Mouse (Mus musculus) inflammation-experienced regulatory T-cells, adult 6 months (primary cell): ENCODE measurements at regions not wholly inside any gene's neighbourhood (a gene's known extent, or its start where the extent isn't known, plus 50 kb on each side); places are given as distances from the start of the nearest gene placed in this dataset.

Experiments
- ATAC-seq: one replicate; pipeline ENCODE4 v1.8.0; 2017

GRCm38 (mm10) chr2:33981321-33981720, 93.6 kb upstream of the Mvb12b start:
- ATAC-seq = no peak

GRCm38 (mm10) chr2:33980884-33981283, 93.1 kb upstream of the Mvb12b start:
- ATAC-seq = no peak

GRCm38 (mm10) chr2:33979276-33979675, 91.5 kb upstream of the Mvb12b start:
- ATAC-seq = no peak

GRCm38 (mm10) chr2:33978550-33978949, 90.8 kb upstream of the Mvb12b start:
- no peak for ATAC-seq

GRCm38 (mm10) chr2:33977576-33978352, 90.0 kb upstream of the Mvb12b start:
- no peak for ATAC-seq

GRCm38 (mm10) chr2:33977151-33977550, 89.4 kb upstream of the Mvb12b start:
- ATAC-seq = no peak

GRCm38 (mm10) chr2:33976183-33976582, 88.4 kb upstream of the Mvb12b start:
- ATAC-seq = no peak

- no peak for ATAC-seq
Measured at GRCm38 (mm10) chr2:33975423-33976127, 87.8 kb upstream of the Mvb12b start.

GRCm38 (mm10) chr2:33974737-33975422, 87.1 kb upstream of the Mvb12b start:
- ATAC-seq = no peak

GRCm38 (mm10) chr2:33974031-33974430, 86.3 kb upstream of the Mvb12b start:
- no peak for ATAC-seq

GRCm38 (mm10) chr2:33973213-33973834, 85.6 kb upstream of the Mvb12b start:
- ATAC-seq = peak; percentile 48

GRCm38 (mm10) chr2:33966984-33967421, 79.3 kb upstream of the Mvb12b start:
- ATAC-seq = no peak

- ATAC-seq = no peak
Measured at GRCm38 (mm10) chr2:33966389-33966983, 78.7 kb upstream of the Mvb12b start.

- ATAC-seq = no peak
Measured at GRCm38 (mm10) chr2:33964096-33964495, 76.3 kb upstream of the Mvb12b start.

- no peak for ATAC-seq
Measured at GRCm38 (mm10) chr2:33962355-33963037, 74.8 kb upstream of the Mvb12b start.

GRCm38 (mm10) chr2:33961566-33961965, 73.8 kb upstream of the Mvb12b start:
- ATAC-seq = no peak

- no peak for ATAC-seq
Measured at GRCm38 (mm10) chr2:33957754-33958153, 70.0 kb upstream of the Mvb12b start.

GRCm38 (mm10) chr2:33944301-33944700, 56.6 kb upstream of the Mvb12b start:
- ATAC-seq = no peak

- no peak for ATAC-seq
Measured at GRCm38 (mm10) chr2:33942085-33942484, 54.3 kb upstream of the Mvb12b start.

- no peak for ATAC-seq
Measured at GRCm38 (mm10) chr2:33941316-33941715, 53.6 kb upstream of the Mvb12b start.

- ATAC-seq = no peak
Measured at GRCm38 (mm10) chr2:33939836-33940235, 52.1 kb upstream of the Mvb12b start.
